Mouse (Mus musculus): Measurements from ENCODE around the gene Zfp318. TPM values are rescaled to one million over a fixed set of nuclear protein-coding genes. Genes with fewer than 3 reads are reported as not detected.

The Zfp318 gene
- polyA plus RNA-seq, 2 experiments = 1.5 to 2.1 TPM

- no peak overlapping the region for H3K27ac ChIP-seq
- 2% methylated on average over 33 of the region's 33 CpGs for WGBS (ENCODE audit: insufficient replicate concordance)
- peak overlapping the region; percentile 47 for H3K4me2 ChIP-seq (ENCODE audit: low read depth)
- H3K9me3 ChIP-seq (ENCODE audit: control insufficient read depth, low read length) = no peaks in the 10 kb centered on the region
- H3K4me3 ChIP-seq (ENCODE audit: insufficient read depth in 1 of 2, low read depth in 2 of 2, low read length in 2 of 2) = peak overlapping the region in 1 of 2 experiments; percentile 14; a peak in 1 of 4 replicates
- no peak for DNase-seq (ENCODE audit: low read depth in 3 of 3, low spot score in 3 of 3)
- H3K27me3 ChIP-seq (ENCODE audit: control insufficient read depth, insufficient read depth, low read length) = peaks cover 51% of the 10 kb centered on the region
- no peaks in the 10 kb centered on the region for H3K36me3 ChIP-seq (replicated peaks; ENCODE audit: control insufficient read depth, insufficient read depth, low read depth)
- ATAC-seq (ENCODE audit: insufficient read depth) = no peak
- TF ChIP-seq CTCF (IDR thresholded peaks at IDR 0.05; ENCODE audit: low read depth) (no peak), EP300 (IDR thresholded peaks at IDR 0.05; ENCODE audit: low read depth) (no peak)
- H3K4me1 ChIP-seq (replicated peaks; ENCODE audit: control insufficient read depth in 2 of 2, insufficient read depth in 2 of 2, low read length in 1 of 2) = peaks cover 0 to 5% of the 10 kb centered on the region in 2 experiments; a peak in 1 of 4 replicates
- no peak overlapping the region for H3K9ac ChIP-seq (replicated peaks)
These were observed 71.7 kb downstream of the Zfp318 start for GRCm38 (mm10) chr17:46455110-46455691.

GRCm38 (mm10) chr17:46457791-46458190 is 74.3 kb downstream of the Zfp318 start:
- Histone ChIP-seq H3K4me3 (ENCODE audit: insufficient read depth in 1 of 2, low read depth in 2 of 2, low read length in 2 of 2) (no peak overlapping the region), H3K4me1 (replicated peaks; ENCODE audit: control insufficient read depth in 2 of 2, insufficient read depth in 2 of 2, low read length in 1 of 2) (peaks cover 0 to 5% of the 10 kb centered on the region in 2 experiments; a peak in 1 of 4 replicates), H3K36me3 (replicated peaks; ENCODE audit: control insufficient read depth, insufficient read depth, low read depth) (no peaks in the 10 kb centered on the region), H3K27me3 (ENCODE audit: control insufficient read depth, insufficient read depth, low read length) (peaks cover 61% of the 10 kb centered on the region), H3K27ac (no peak overlapping the region), H3K9me3 (ENCODE audit: control insufficient read depth, low read length) (no peaks in the 10 kb centered on the region), H3K4me2 (ENCODE audit: low read depth) (no peak overlapping the region), H3K9ac (replicated peaks) (no peak overlapping the region)
- no peak for TF ChIP-seq EP300 (IDR thresholded peaks at IDR 0.05; ENCODE audit: low read depth)
- peak; percentile 74 for TF ChIP-seq CTCF (IDR thresholded peaks at IDR 0.05; ENCODE audit: low read depth)
- DNase-seq (ENCODE audit: low read depth in 3 of 3, low spot score in 3 of 3) (peak; percentile 22 to 36 (median 23)), ATAC-seq (ENCODE audit: insufficient read depth) (no peak)
- WGBS (ENCODE audit: insufficient replicate concordance) = 7% methylated on average over 10 of the region's 10 CpGs

GRCm38 (mm10) chr17:46458439-46458838 is 74.9 kb downstream of the Zfp318 start:
- no peak for ATAC-seq (ENCODE audit: insufficient read depth)
- Histone ChIP-seq H3K9ac (replicated peaks) (no peak overlapping the region), H3K4me3 (ENCODE audit: insufficient read depth in 1 of 2, low read depth in 2 of 2, low read length in 2 of 2) (no peak overlapping the region), H3K4me2 (ENCODE audit: low read depth) (no peak overlapping the region), H3K4me1 (replicated peaks; ENCODE audit: control insufficient read depth in 2 of 2, insufficient read depth in 2 of 2, low read length in 1 of 2) (peaks cover 0 to 4% of the 10 kb centered on the region in 2 experiments; a peak in 1 of 4 replicates), H3K27me3 (ENCODE audit: control insufficient read depth, insufficient read depth, low read length) (peaks cover 54% of the 10 kb centered on the region), H3K36me3 (replicated peaks; ENCODE audit: control insufficient read depth, insufficient read depth, low read depth) (no peaks in the 10 kb centered on the region), H3K9me3 (ENCODE audit: control insufficient read depth, low read length) (no peaks in the 10 kb centered on the region), H3K27ac (no peak overlapping the region)
- TF ChIP-seq EP300 (IDR thresholded peaks at IDR 0.05; ENCODE audit: low read depth) (no peak), CTCF (IDR thresholded peaks at IDR 0.05; ENCODE audit: low read depth) (no peak)
- 22% methylated on average over 3 of the region's 3 CpGs for WGBS (ENCODE audit: insufficient replicate concordance)
- no peak for DNase-seq (ENCODE audit: low read depth in 3 of 3, low spot score in 3 of 3)

- Histone ChIP-seq H3K27ac (no peak overlapping the region), H3K27me3 (ENCODE audit: control insufficient read depth, insufficient read depth, low read length) (peaks cover 32% of the 10 kb centered on the region), H3K4me2 (ENCODE audit: low read depth) (peak overlapping the region; percentile 32), H3K36me3 (replicated peaks; ENCODE audit: control insufficient read depth, insufficient read depth, low read depth) (no peaks in the 10 kb centered on the region), H3K4me3 (ENCODE audit: insufficient read depth in 1 of 2, low read depth in 2 of 2, low read length in 2 of 2) (0 out of 4 replicates have a peak overlapping the region, but pooled peaks of 1 of the 2 experiments have one; percentile 4), H3K9ac (replicated peaks) (no peak overlapping the region), H3K4me1 (replicated peaks; ENCODE audit: control insufficient read depth in 2 of 2, insufficient read depth in 2 of 2, low read length in 1 of 2) (peaks cover 0 to 2% of the 10 kb centered on the region in 2 experiments; a peak in 1 of 4 replicates), H3K9me3 (ENCODE audit: control insufficient read depth, low read length) (no peaks in the 10 kb centered on the region)
- TF ChIP-seq EP300 (IDR thresholded peaks at IDR 0.05; ENCODE audit: low read depth) = no peak
- under 1% methylated on average over 31 of the region's 32 CpGs for WGBS (ENCODE audit: insufficient replicate concordance)
- DNase-seq (ENCODE audit: low read depth in 3 of 3, low spot score in 3 of 3) (no peak), ATAC-seq (ENCODE audit: insufficient read depth) (no peak)
These were observed 77.1 kb downstream of the Zfp318 start for GRCm38 (mm10) chr17:46460673-46461072.

GRCm38 (mm10) chr17:46461347-46461746 is 77.8 kb downstream of the Zfp318 start:
- WGBS (ENCODE audit: insufficient replicate concordance) = 12% methylated on average over 8 of the region's 8 CpGs
- no peak for DNase-seq (ENCODE audit: low read depth in 3 of 3, low spot score in 3 of 3)
- Histone ChIP-seq H3K4me1 (replicated peaks; ENCODE audit: control insufficient read depth in 2 of 2, insufficient read depth in 2 of 2, low read length in 1 of 2) (peaks cover 0 to 2% of the 10 kb centered on the region in 2 experiments; a peak in 1 of 4 replicates), H3K9me3 (ENCODE audit: control insufficient read depth, low read length) (no peaks in the 10 kb centered on the region), H3K27ac (no peak overlapping the region), H3K27me3 (ENCODE audit: control insufficient read depth, insufficient read depth, low read length) (peaks cover 25% of the 10 kb centered on the region), H3K4me3 (ENCODE audit: insufficient read depth in 1 of 2, low read depth in 2 of 2, low read length in 2 of 2) (no peak overlapping the region), H3K4me2 (ENCODE audit: low read depth) (peak overlapping the region; percentile 32; the same call in 1 of the 2 replicates), H3K36me3 (replicated peaks; ENCODE audit: control insufficient read depth, insufficient read depth, low read depth) (no peaks in the 10 kb centered on the region), H3K9ac (replicated peaks) (no peak overlapping the region)
- TF ChIP-seq CTCF (IDR thresholded peaks at IDR 0.05; ENCODE audit: low read depth) = no peak
- no peak for ATAC-seq (ENCODE audit: insufficient read depth)

Measured in liver, embryonic 14.5 days (tissue).